Mouse (Mus musculus) forebrain, embryonic 16.5 days (tissue): ENCODE results near the gene Gatc. TPM values are rescaled to one million over a fixed set of nuclear protein-coding genes. Genes with fewer than 3 reads are reported as not detected.

Experiments used
- ATAC-seq: fragments of 200-750 bp; cut with Nextera tagmentation; 2 replicates; pipeline ENCODE4 v1.8.0; 2017; ENCODE audit warnings: mild to moderate bottlenecking, moderate library complexity
- H3K27ac ChIP-seq: fragments of 300-500 bp; sonication (generic); 2 replicates; pipeline ENCODE4 v1.5.1; 2014; ENCODE audit warnings: low read length, control low read depth
- H3K27me3 ChIP-seq: fragments of 300-500 bp; sonication (generic); replicated peaks from 2 replicates; pipeline ENCODE4 v1.6.1; 2014; ENCODE audit warnings: low read length; ENCODE audit not compliant: control insufficient read depth, insufficient read depth
- H3K36me3 ChIP-seq: fragments of 300-500 bp; sonication (generic); 2 replicates; pipeline ENCODE4 v1.6.1; 2014; ENCODE audit not compliant: control insufficient read depth, insufficient read depth
- H3K4me1 ChIP-seq: fragments of 300-500 bp; sonication (generic); replicated peaks from 2 replicates; pipeline ENCODE4 v1.6.1; 2014; ENCODE audit warnings: low read length; ENCODE audit not compliant: control insufficient read depth, insufficient read depth
- H3K4me2 ChIP-seq: fragments of 300-500 bp; sonication (generic); 2 replicates; pipeline ENCODE4 v1.6.1; 2014; ENCODE audit warnings: mild to moderate bottlenecking, low read length, control low read depth
- H3K4me3 ChIP-seq: fragments of 300-500 bp; sonication (generic); replicated peaks from 2 replicates; pipeline ENCODE4 v1.5.1; 2014; ENCODE audit warnings: mild to moderate bottlenecking, low read length, control low read depth
- H3K9ac ChIP-seq: fragments of 300-500 bp; sonication (generic); replicated peaks from 2 replicates; pipeline ENCODE4 v1.6.1; 2014; ENCODE audit warnings: low read depth, low read length, control low read depth
- H3K9me3 ChIP-seq: fragments of 300-500 bp; sonication (generic); 2 replicates; pipeline ENCODE4 v1.6.1; 2016; ENCODE audit warnings: low read length; ENCODE audit not compliant: control insufficient read depth
- WGBS: fragments of 180-500 bp; shearing (Covaris S2); extraction: QIAGEN DNeasy Blood & Tissue Kit; methylation state at CpG from one replicate; pipeline ENCODE4 v1.1.7; 2014; 5-methylcytosine and 5-hydroxymethylcytosine counted together
- polyA plus RNA-seq: library from polyadenylated mRNA; unstranded; fragments of >200 nt; fragmentation: Nextera tagmentation; extraction: Ambion mirVana; gene quantifications from 2 replicates; pipeline ENCODE4 v1.2.1, GENCODE M21; 2015

Gatc gene
- polyA plus RNA-seq, 1 experiment from 2014 or later = 40.7 TPM

DNA sequence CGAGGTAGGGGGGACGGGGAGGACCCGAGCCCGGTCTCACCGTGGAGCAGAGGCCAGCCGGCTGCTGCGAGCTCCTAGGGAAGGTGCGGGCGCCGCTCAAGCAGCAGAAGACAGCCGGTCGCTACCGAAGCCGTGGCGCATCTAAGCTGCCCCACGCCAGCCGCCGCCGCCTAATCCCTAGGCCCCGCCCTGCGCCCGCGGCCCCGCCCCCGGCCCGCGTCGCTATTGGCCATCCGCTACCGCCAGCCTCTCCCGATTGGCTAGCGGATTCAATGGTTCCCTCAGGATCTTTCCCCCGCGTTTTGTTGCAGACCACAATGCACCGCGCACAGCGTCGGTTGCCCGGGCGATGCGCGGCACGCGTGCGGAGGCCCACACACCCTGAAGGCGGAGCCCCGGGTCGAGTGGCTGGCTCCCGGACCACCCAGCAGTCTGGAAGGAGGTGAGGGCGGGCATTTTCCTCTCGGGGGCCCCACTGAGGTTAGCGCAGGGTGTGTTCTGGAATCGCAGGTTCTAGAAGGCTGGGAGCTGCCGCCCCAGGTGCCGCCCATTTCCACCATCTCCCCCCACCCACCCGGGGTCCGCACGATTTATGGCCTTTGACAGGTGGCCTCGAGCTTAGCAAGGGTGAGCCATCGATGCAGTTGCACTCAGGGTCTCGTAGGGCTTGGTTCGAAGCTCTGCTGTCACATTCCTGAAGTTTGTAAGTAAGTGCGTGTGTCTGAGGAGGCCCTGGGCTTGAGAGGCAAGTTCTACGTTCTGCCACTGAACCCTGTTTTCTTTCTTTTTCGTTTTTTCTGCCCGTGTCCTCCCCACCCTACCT, 40.0 kb downstream of the Gatc start, which contains the start of gene Dynll1:
Gene Dynll1, minus strand, starts transcription at position 208 of the 823 bp plus-strand sequence.
- Histone ChIP-seq H3K4me3 (peak within 1 kb of the TSS; percentile 55), H3K36me3 (peaks cover 14% of the 10 kb centered on the region), H3K4me2 (peak within 1 kb of the TSS; percentile 87), H3K27ac (peak within 1 kb of the TSS; percentile 87), H3K9me3 (no peaks in the 10 kb centered on the region), H3K27me3 (no peaks in the 10 kb centered on the region), H3K4me1 (peaks cover 28% of the 10 kb centered on the region), H3K9ac (peak within 1 kb of the TSS; percentile 65)
- WGBS = under 1% methylated on average over 60 of the region's 66 CpGs
- ATAC-seq = peak; percentile 99

DNA sequence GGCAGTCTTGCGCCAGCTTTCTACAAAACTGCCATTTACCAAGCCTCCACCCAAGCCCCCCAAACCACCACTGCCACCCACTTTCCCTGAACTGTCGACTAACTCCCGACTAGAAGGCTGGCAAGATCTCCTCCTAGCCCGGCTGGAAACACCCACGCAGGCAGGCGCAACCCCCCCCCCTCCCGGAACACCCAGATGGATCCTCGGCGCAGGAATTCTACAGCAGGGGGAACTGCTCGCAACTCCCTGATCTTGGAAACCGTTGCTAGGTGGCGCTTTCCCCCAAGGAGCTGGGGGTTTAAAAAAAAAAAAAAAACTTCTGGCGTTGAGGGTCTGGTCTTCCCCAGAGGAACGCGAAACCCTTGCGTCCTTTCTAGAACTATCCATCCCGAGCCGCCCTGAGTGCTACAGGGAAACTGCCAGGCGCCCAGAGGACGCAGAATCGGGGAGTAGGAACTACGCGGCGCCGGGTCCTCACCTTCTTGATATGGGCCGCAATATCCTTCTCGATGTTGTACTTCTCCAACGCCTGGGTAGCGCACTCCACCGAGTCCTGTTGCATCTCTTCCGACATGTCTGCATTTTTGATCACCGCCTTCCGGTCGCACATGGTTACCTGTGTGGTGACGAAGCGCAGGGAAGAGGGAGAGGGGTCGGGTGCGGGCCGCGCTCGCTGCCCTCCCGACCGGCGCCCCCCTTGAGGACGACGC, 40.8 kb downstream of the Gatc start:
- peak overlapping the region; percentile 55 for H3K4me3 ChIP-seq
- H3K4me2 ChIP-seq = peak overlapping the region; percentile 53
- peaks cover 28% of the 10 kb centered on the region for H3K4me1 ChIP-seq
- WGBS = under 1% methylated on average over 45 of the region's 46 CpGs
- H3K9ac ChIP-seq = peak overlapping the region; percentile 59
- peaks cover 20% of the 10 kb centered on the region for H3K36me3 ChIP-seq
- ATAC-seq = peak; percentile 5
- no peaks in the 10 kb centered on the region for H3K27me3 ChIP-seq
- no peaks in the 10 kb centered on the region for H3K9me3 ChIP-seq
- peak overlapping the region; percentile 87 for H3K27ac ChIP-seq

DNA sequence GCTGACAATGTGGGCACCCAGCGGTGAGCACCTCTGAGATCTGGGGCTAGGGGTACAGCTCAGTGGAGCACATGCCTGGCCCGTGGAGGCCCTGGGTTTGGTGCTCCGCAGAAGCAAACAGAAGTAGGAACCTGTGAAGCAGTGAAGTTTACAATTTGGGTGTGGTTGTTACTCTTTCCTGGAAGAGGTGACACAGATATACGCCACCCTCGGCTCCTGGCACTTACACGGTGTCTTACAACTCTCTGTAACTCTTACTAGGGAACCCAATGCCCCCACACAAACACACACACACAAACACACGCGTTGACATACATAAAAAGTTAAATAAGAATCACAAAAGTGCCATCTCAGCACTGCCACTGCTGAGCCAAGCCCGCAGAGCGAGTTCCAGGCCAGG, 44.6 kb downstream of the Gatc start:
- no peaks in the 10 kb centered on the region for H3K9me3 ChIP-seq
- no peaks in the 10 kb centered on the region for H3K27me3 ChIP-seq
- peaks cover 27% of the 10 kb centered on the region for H3K36me3 ChIP-seq
- WGBS = 86% methylated on average over 10 of the region's 10 CpGs
- ATAC-seq = no peak
- H3K27ac ChIP-seq = no peak overlapping the region
- peaks cover 23% of the 10 kb centered on the region for H3K4me1 ChIP-seq
- H3K4me3 ChIP-seq = no peak overlapping the region
- H3K4me2 ChIP-seq = no peak overlapping the region
- no peak overlapping the region for H3K9ac ChIP-seq

- Histone ChIP-seq H3K9me3 (no peaks in the 10 kb centered on the region), H3K4me1 (peaks cover 17% of the 10 kb centered on the region), H3K27me3 (no peaks in the 10 kb centered on the region), H3K4me2 (no peak overlapping the region), H3K9ac (no peak overlapping the region), H3K4me3 (no peak overlapping the region), H3K27ac (no peak overlapping the region), H3K36me3 (peaks cover 31% of the 10 kb centered on the region)
- WGBS = 89% methylated on average over 8 of the region's 8 CpGs
- no peak for ATAC-seq
Observed at GRCm38 (mm10) chr5:115294173-115294572, 46.8 kb downstream of the Gatc start.

GRCm38 (mm10) chr5:115284735-115285134, 56.2 kb downstream of the Gatc start:
- no peak overlapping the region for H3K4me3 ChIP-seq
- 88% methylated on average over 3 of the region's 3 CpGs for WGBS
- H3K27ac ChIP-seq = no peak overlapping the region
- H3K27me3 ChIP-seq = no peaks in the 10 kb centered on the region
- H3K4me1 ChIP-seq = peaks cover 6% of the 10 kb centered on the region
- H3K9me3 ChIP-seq = no peaks in the 10 kb centered on the region
- no peak for ATAC-seq
- H3K9ac ChIP-seq = no peak overlapping the region
- H3K36me3 ChIP-seq = peaks cover 13% of the 10 kb centered on the region
- no peak overlapping the region for H3K4me2 ChIP-seq

Other genes with a start within 250 kb of the Gatc start
- gene Gm10401, start 242.9 kb downstream of the Gatc start, polyA plus RNA-seq = 34.9 and 38.1 TPM in 2 replicates
- gene Acads, start 221.8 kb downstream of the Gatc start, polyA plus RNA-seq = 18.0 and 19.8 TPM in 2 replicates
- 35.3 and 39.8 TPM in 2 replicates for gene Unc119b, start 206.2 kb downstream of the Gatc start, polyA plus RNA-seq
- 19.3 and 21.1 TPM in 2 replicates for gene Mlec, start 183.0 kb downstream of the Gatc start, polyA plus RNA-seq
- gene Cabp1, start 146.8 kb downstream of the Gatc start, polyA plus RNA-seq = 8.3 and 9.2 TPM in 2 replicates
- 85.3 and 101 TPM in 2 replicates for gene Pop5, start 105.3 kb downstream of the Gatc start, polyA plus RNA-seq
- gene Rnf10, start 68.3 kb downstream of the Gatc start, polyA plus RNA-seq = 168 and 176 TPM in 2 replicates
- gene Coq5, start 61.5 kb downstream of the Gatc start, polyA plus RNA-seq = 62.9 and 64.3 TPM in 2 replicates
- 1,337 and 1,455 TPM in 2 replicates for gene Dynll1, start 40.2 kb downstream of the Gatc start, polyA plus RNA-seq
- gene Srsf9, start 14.0 kb downstream of the Gatc start, polyA plus RNA-seq = 165 and 183 TPM in 2 replicates
- gene Triap1, start within 50 bp of the Gatc start, polyA plus RNA-seq = 59.9 and 62.3 TPM in 2 replicates
- gene Cox6a1, start 7.8 kb upstream of the Gatc start, polyA plus RNA-seq = 864 and 925 TPM in 2 replicates
- gene Msi1, start 88.4 kb upstream of the Gatc start, polyA plus RNA-seq = 53.9 and 62.2 TPM in 2 replicates
- not detected in 2 replicates for gene Pla2g1b, start 125.1 kb upstream of the Gatc start, polyA plus RNA-seq
- 32.7 and 37.6 TPM in 2 replicates for gene Sirt4, start 143.5 kb upstream of the Gatc start, polyA plus RNA-seq
- gene Pxn, start 165.5 kb upstream of the Gatc start, polyA plus RNA-seq = 20.6 and 22.5 TPM in 2 replicates
- 944 and 986 TPM in 2 replicates for gene Rplp0, start 218.3 kb upstream of the Gatc start, polyA plus RNA-seq
- 44.7 and 53.6 TPM in 2 replicates for gene Gcn1l1, start 224.1 kb upstream of the Gatc start, polyA plus RNA-seq